Mouse (Mus musculus): ENCODE results near the gene Cfap61.

DNA sequence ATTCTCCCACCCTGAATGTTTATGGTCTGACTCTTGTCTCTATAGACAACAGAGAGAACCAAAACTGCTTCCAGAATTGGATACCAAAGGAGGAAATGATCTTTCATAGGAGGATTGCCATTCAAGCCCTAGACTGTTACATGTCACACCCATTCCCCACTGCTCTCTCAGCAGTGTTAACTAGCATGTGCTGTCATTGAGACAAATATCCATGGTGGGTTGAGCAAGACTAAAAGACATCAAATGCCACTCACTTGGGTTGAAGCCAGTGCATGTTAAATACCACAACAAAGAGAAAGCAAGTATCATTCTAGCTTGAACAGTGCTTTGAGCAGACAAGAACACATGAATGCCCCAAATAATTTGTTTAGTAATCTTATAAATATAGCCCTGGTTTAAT, 328.4 kb downstream of the Cfap61 start:
- TF ChIP-seq CTCF (IDR thresholded peaks at IDR 0.05; ENCODE audit: low read depth) = no peak
- no peak for TF ChIP-seq EP300 (optimal IDR thresholded peaks at IDR 0.05)

Data from stomach, postnatal 0 days (tissue).